In genomic region chr16:5255081-5255740, GRCm38 (mm10) we compare ENCODE assay signal across 8 mouse cellular contexts. TPM values are rescaled to one million over a fixed set of nuclear protein-coding genes. Genes with fewer than 3 reads are reported as not detected.
DNase-seq lines count a peak whose midpoint lies in the region; ATAC-seq and TF ChIP-seq lines count a peak whose summit lies in the region.

No protein-coding gene starts in this region.

- no peaks in the 10 kb centered on the region for H3K9me3 ChIP-seq in G1E (replicated peaks)
- no peaks in the 10 kb centered on the region for H3K9me3 ChIP-seq in forebrain, embryonic 15.5 days
- no peaks in the 10 kb centered on the region for H3K9me3 ChIP-seq in limb, embryonic 15.5 days

- H3K4me2 ChIP-seq in forebrain, embryonic 15.5 days (replicated peaks) = peak overlapping the region; percentile 59
- peak overlapping the region; percentile 76 for H3K4me2 ChIP-seq in limb, embryonic 15.5 days

- no peak overlapping the region for H3K27ac ChIP-seq in cerebellum, adult 2 months (ENCODE audit: insufficient read depth, low read length)
- peak overlapping the region; percentile 41 for H3K27ac ChIP-seq in forebrain, embryonic 15.5 days (replicated peaks)
- peak overlapping the region; percentile 83 for H3K27ac ChIP-seq in limb, embryonic 15.5 days
- 0 out of 2 replicates have a peak overlapping the region, but pooled peaks have one; percentile 17 for H3K27ac ChIP-seq in olfactory bulb, adult 2 months (ENCODE audit: insufficient read depth, low read depth, low read length)

- H3K36me3 ChIP-seq in G1E (replicated peaks) = peaks cover 39% of the 10 kb centered on the region
- H3K36me3 ChIP-seq in forebrain, embryonic 15.5 days = no peaks in the 10 kb centered on the region
- peaks cover 20% of the 10 kb centered on the region for H3K36me3 ChIP-seq in limb, embryonic 15.5 days

- TF ChIP-seq CTCF in cerebellum, adult 2 months (IDR thresholded peaks at IDR 0.05; ENCODE audit: borderline replicate concordance, insufficient read depth, low read depth, low read length) = no peak
- no peak for TF ChIP-seq CTCF in G1E (IDR thresholded peaks at IDR 0.05; ENCODE audit: low read depth, low read length)
- no peak for TF ChIP-seq CTCF in olfactory bulb, adult 2 months (IDR thresholded peaks at IDR 0.05; ENCODE audit: insufficient read depth, low read depth, low read length)

- peak overlapping the region; percentile 67 for H3K4me3 ChIP-seq in cerebellum, adult 2 months (replicated peaks; ENCODE audit: insufficient read depth, low read depth, low read length)
- peak overlapping the region; percentile 73 for H3K4me3 ChIP-seq in G1E (ENCODE audit: low read depth, low read length)
- H3K4me3 ChIP-seq in forebrain, embryonic 15.5 days = peak overlapping the region; percentile 49
- peak overlapping the region; percentile 63 for H3K4me3 ChIP-seq in limb, embryonic 15.5 days
- peak overlapping the region; percentile 55 for H3K4me3 ChIP-seq in olfactory bulb, adult 2 months (ENCODE audit: insufficient read depth, low read depth, low read length)

- DNase-seq in cerebellum, adult 2 months = no peak
- DNase-seq in cerebellum, adult 11-12 months = no peak
- DNase-seq in G1E (ENCODE audit: low spot score) = no peak
- DNase-seq in ovary, adult 18-20 months (ENCODE audit: low spot score) = no peak
- DNase-seq in ovary, postnatal 10 days (ENCODE audit: low spot score) = no peak

- no peak for TF ChIP-seq POLR2A in cerebellum, adult 2 months (IDR thresholded peaks at IDR 0.05; ENCODE audit: borderline replicate concordance, insufficient read depth, low read length)
- no peak for TF ChIP-seq POLR2A in olfactory bulb, adult 2 months (IDR thresholded peaks at IDR 0.05; ENCODE audit: insufficient read depth, low read depth, low read length)

- WGBS in cerebellum, adult 2 months = 5% methylated on average over 27 of the region's 27 CpGs
- 2% methylated on average over 27 of the region's 27 CpGs for WGBS in forebrain, embryonic 15.5 days
- WGBS in limb, embryonic 15.5 days = 2% methylated on average over 27 of the region's 27 CpGs
- WGBS in olfactory bulb, adult 2 months = 5% methylated on average over 27 of the region's 27 CpGs

- no peaks in the 10 kb centered on the region for H3K27me3 ChIP-seq in cerebellum, adult 2 months (ENCODE audit: control insufficient read depth, insufficient read depth, low read length)
- peaks cover 3% of the 10 kb centered on the region for H3K27me3 ChIP-seq in G1E (ENCODE audit: insufficient read depth, low read length)
- no peaks in the 10 kb centered on the region for H3K27me3 ChIP-seq in forebrain, embryonic 15.5 days
- H3K27me3 ChIP-seq in limb, embryonic 15.5 days = no peaks in the 10 kb centered on the region

- H3K4me1 ChIP-seq in cerebellum, adult 2 months (ENCODE audit: control insufficient read depth, insufficient read depth, low read length) = no peaks in the 10 kb centered on the region
- peaks cover 36% of the 10 kb centered on the region for H3K4me1 ChIP-seq in G1E (ENCODE audit: insufficient read depth, low read depth, low read length)
- peaks cover 19% of the 10 kb centered on the region for H3K4me1 ChIP-seq in forebrain, embryonic 15.5 days
- H3K4me1 ChIP-seq in limb, embryonic 15.5 days = peaks cover 16% of the 10 kb centered on the region
- H3K4me1 ChIP-seq in olfactory bulb, adult 2 months (ENCODE audit: control insufficient read depth, insufficient read depth, low read length) = peaks cover 11% of the 10 kb centered on the region

- ATAC-seq in G1E (ENCODE audit: extremely low read depth, insufficient number of reproducible peaks, low FRiP score, poor library complexity, severe bottlenecking) = no peak
- ATAC-seq in forebrain, embryonic 15.5 days (replicated peaks) = peak; percentile 28; the same call in 1 of the 2 replicates
- ATAC-seq in limb, embryonic 15.5 days (ENCODE audit: insufficient number of reproducible peaks, low FRiP score, low TSS enrichment, low read depth) = no peak

- H3K9ac ChIP-seq in forebrain, embryonic 15.5 days (replicated peaks) = peak overlapping the region; percentile 45
- peak overlapping the region; percentile 56 for H3K9ac ChIP-seq in limb, embryonic 15.5 days

RNA-seq across cellular contexts. Expression of gene Eef2kmt, which starts 0.6 kb away (rescaled TPM):
- polyA plus RNA-seq in cerebellum, adult 2 months (2012; rRNA removed) = 9.4 and 12.9 TPM in 2 replicates
- total RNA-seq in G1E (2014; fragmentation: Nextera tagmentation) = 21.2 and 29.9 TPM in 2 replicates
- 20.3 and 24.5 TPM in 2 replicates for total RNA-seq in G1E (2017)
- 2.7 and 3.6 TPM in 2 replicates for polyA plus RNA-seq in G1E (2012)
- polyA plus RNA-seq in forebrain, embryonic 15.5 days (2015; fragmentation: Nextera tagmentation; extraction: Ambion mirVana) = 8.2 and 9.7 TPM in 2 replicates
- polyA plus RNA-seq in limb, embryonic 15.5 days (2015; fragmentation: Nextera tagmentation; extraction: Ambion mirVana) = 25.1 and 29.2 TPM in 2 replicates
- not detected in 2 replicates for polyA plus RNA-seq in olfactory bulb, adult 2 months (2012; ENCODE audit: insufficient read depth, insufficient read length, low replicate concordance, missing spikeins)

RNA-seq across cellular contexts. Expression of gene Alg1, which starts 21.8 kb away (rescaled TPM):
- polyA plus RNA-seq in cerebellum, adult 2 months (2012; rRNA removed) = 65.3 and 70.6 TPM in 2 replicates
- total RNA-seq in G1E (2014; fragmentation: Nextera tagmentation) (13.4 and 16.7 TPM in 2 replicates), G1E (2017) (19.6 and 20.2 TPM in 2 replicates)
- polyA plus RNA-seq in G1E (2012) = 4.3 and 5.3 TPM in 2 replicates
- 34.8 and 37.2 TPM in 2 replicates for polyA plus RNA-seq in forebrain, embryonic 15.5 days (2015; fragmentation: Nextera tagmentation; extraction: Ambion mirVana)
- 34.4 and 39.3 TPM in 2 replicates for polyA plus RNA-seq in limb, embryonic 15.5 days (2015; fragmentation: Nextera tagmentation; extraction: Ambion mirVana)
- not detected in 2 replicates for polyA plus RNA-seq in olfactory bulb, adult 2 months (2012; ENCODE audit: insufficient read depth, insufficient read length, low replicate concordance, missing spikeins)

RNA-seq across cellular contexts. Expression of gene AU021092, which starts 33.1 kb away (rescaled TPM):
- polyA plus RNA-seq in cerebellum, adult 2 months (2012; rRNA removed) = 5.5 and 6.1 TPM in 2 replicates
- total RNA-seq in G1E (2014; fragmentation: Nextera tagmentation) (not detected in 2 replicates), G1E (2017) (not detected in 2 replicates)
- polyA plus RNA-seq in G1E (2012) = not detected in 2 replicates
- 12.5 and 13.7 TPM in 2 replicates for polyA plus RNA-seq in forebrain, embryonic 15.5 days (2015; fragmentation: Nextera tagmentation; extraction: Ambion mirVana)
- polyA plus RNA-seq in limb, embryonic 15.5 days (2015; fragmentation: Nextera tagmentation; extraction: Ambion mirVana) = 3.6 and 3.8 TPM in 2 replicates
- polyA plus RNA-seq in olfactory bulb, adult 2 months (2012; ENCODE audit: insufficient read depth, insufficient read length, low replicate concordance, missing spikeins) = not detected in 2 replicates

RNA-seq across cellular contexts. Expression of gene Nagpa, which starts 51.4 kb away (rescaled TPM):
- polyA plus RNA-seq in cerebellum, adult 2 months (2012; rRNA removed) = 21.1 and 21.3 TPM in 2 replicates
- total RNA-seq in G1E (2014; fragmentation: Nextera tagmentation) = 9.7 and 12.3 TPM in 2 replicates
- total RNA-seq in G1E (2017) = 31.3 and 31.6 TPM in 2 replicates
- polyA plus RNA-seq in G1E (2012) = 21.6 and 22.0 TPM in 2 replicates
- 11.6 and 12.8 TPM in 2 replicates for polyA plus RNA-seq in forebrain, embryonic 15.5 days (2015; fragmentation: Nextera tagmentation; extraction: Ambion mirVana)
- polyA plus RNA-seq in limb, embryonic 15.5 days (2015; fragmentation: Nextera tagmentation; extraction: Ambion mirVana) = 21.3 and 21.9 TPM in 2 replicates
- not detected in 2 replicates for polyA plus RNA-seq in olfactory bulb, adult 2 months (2012; ENCODE audit: insufficient read depth, insufficient read length, low replicate concordance, missing spikeins)
